Mouse (Mus musculus) forebrain, embryonic 16.5 days (tissue): ENCODE measurements around the gene Dcun1d4. TPM values are rescaled to one million over a fixed set of nuclear protein-coding genes. Genes with fewer than 3 reads are reported as not detected.

Source experiments
- ATAC-seq: fragments of 200-750 bp; cut with Nextera tagmentation; 2 replicates; pipeline ENCODE4 v1.8.0; 2017; ENCODE audit warnings: mild to moderate bottlenecking, moderate library complexity
- H3K27ac ChIP-seq: fragments of 300-500 bp; sonication (generic); 2 replicates; pipeline ENCODE4 v1.5.1; 2014; ENCODE audit warnings: low read length, control low read depth
- H3K27me3 ChIP-seq: fragments of 300-500 bp; sonication (generic); replicated peaks from 2 replicates; pipeline ENCODE4 v1.6.1; 2014; ENCODE audit warnings: low read length; ENCODE audit not compliant: control insufficient read depth, insufficient read depth
- H3K36me3 ChIP-seq: fragments of 300-500 bp; sonication (generic); 2 replicates; pipeline ENCODE4 v1.6.1; 2014; ENCODE audit not compliant: control insufficient read depth, insufficient read depth
- H3K4me1 ChIP-seq: fragments of 300-500 bp; sonication (generic); replicated peaks from 2 replicates; pipeline ENCODE4 v1.6.1; 2014; ENCODE audit warnings: low read length; ENCODE audit not compliant: control insufficient read depth, insufficient read depth
- H3K4me2 ChIP-seq: fragments of 300-500 bp; sonication (generic); 2 replicates; pipeline ENCODE4 v1.6.1; 2014; ENCODE audit warnings: mild to moderate bottlenecking, low read length, control low read depth
- H3K4me3 ChIP-seq: fragments of 300-500 bp; sonication (generic); replicated peaks from 2 replicates; pipeline ENCODE4 v1.5.1; 2014; ENCODE audit warnings: mild to moderate bottlenecking, low read length, control low read depth
- H3K9ac ChIP-seq: fragments of 300-500 bp; sonication (generic); replicated peaks from 2 replicates; pipeline ENCODE4 v1.6.1; 2014; ENCODE audit warnings: low read depth, low read length, control low read depth
- H3K9me3 ChIP-seq: fragments of 300-500 bp; sonication (generic); 2 replicates; pipeline ENCODE4 v1.6.1; 2016; ENCODE audit warnings: low read length; ENCODE audit not compliant: control insufficient read depth
- WGBS: fragments of 180-500 bp; shearing (Covaris S2); extraction: QIAGEN DNeasy Blood & Tissue Kit; methylation state at CpG from one replicate; pipeline ENCODE4 v1.1.7; 2014; 5-methylcytosine and 5-hydroxymethylcytosine counted together
- polyA plus RNA-seq: library from polyadenylated mRNA; unstranded; fragments of >200 nt; fragmentation: Nextera tagmentation; extraction: Ambion mirVana; gene quantifications from 2 replicates; pipeline ENCODE4 v1.2.1, GENCODE M21; 2015

Gene Dcun1d4
- polyA plus RNA-seq, 1 experiment from 2014 or later = 46.5 TPM

- ATAC-seq = no peak
- H3K27ac ChIP-seq = no peak overlapping the region
- no peak overlapping the region for H3K4me3 ChIP-seq
- no peak overlapping the region for H3K9ac ChIP-seq
- H3K4me2 ChIP-seq = no peak overlapping the region
- H3K4me1 ChIP-seq = no peaks in the 10 kb centered on the region
- H3K36me3 ChIP-seq = peaks cover 10% of the 10 kb centered on the region; the same call in 1 of the 2 replicates
- WGBS = 91% methylated on average over 11 of the region's 11 CpGs
- no peaks in the 10 kb centered on the region for H3K9me3 ChIP-seq
- H3K27me3 ChIP-seq = no peaks in the 10 kb centered on the region
Measured at GRCm38 (mm10) chr5:73538586-73539298, 57.9 kb downstream of the Dcun1d4 start.

GRCm38 (mm10) chr5:73539848-73540510 lies 59.2 kb downstream of the Dcun1d4 start:
- Histone ChIP-seq H3K9me3 (no peaks in the 10 kb centered on the region), H3K4me3 (no peak overlapping the region), H3K9ac (no peak overlapping the region), H3K4me2 (no peak overlapping the region), H3K4me1 (no peaks in the 10 kb centered on the region), H3K27ac (no peak overlapping the region), H3K36me3 (peaks cover 10% of the 10 kb centered on the region; the same call in 1 of the 2 replicates), H3K27me3 (no peaks in the 10 kb centered on the region)
- ATAC-seq = peak; percentile 87
- WGBS = 52% methylated on average over 6 of the region's 6 CpGs

DNA sequence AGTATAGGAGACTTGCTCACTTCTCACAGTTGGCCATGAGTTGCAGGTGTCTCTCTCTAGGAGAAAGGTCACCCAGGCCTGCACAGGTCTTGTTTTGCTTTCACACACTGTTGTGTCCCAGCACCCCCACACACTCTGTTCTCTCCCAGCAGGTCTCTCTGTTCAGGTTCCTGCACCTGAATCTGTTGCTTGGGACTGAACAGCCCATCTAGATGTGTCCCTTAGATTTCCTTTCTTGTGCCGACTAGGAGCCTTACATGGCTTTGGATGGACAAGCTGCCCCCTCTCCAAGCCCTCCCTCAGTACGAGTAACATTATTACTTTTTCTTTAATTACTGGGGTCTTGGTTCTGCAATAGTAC lies 59.7 kb downstream of the Dcun1d4 start:
- no peaks in the 10 kb centered on the region for H3K9me3 ChIP-seq
- 85% methylated on average over 2 of the region's 2 CpGs for WGBS
- no peak overlapping the region for H3K4me2 ChIP-seq
- ATAC-seq = peak; percentile 23; the same call in 1 of the 2 replicates
- H3K27me3 ChIP-seq = no peaks in the 10 kb centered on the region
- H3K36me3 ChIP-seq = peaks cover 12% of the 10 kb centered on the region; the same call in 1 of the 2 replicates
- no peak overlapping the region for H3K27ac ChIP-seq
- no peak overlapping the region for H3K4me3 ChIP-seq
- no peaks in the 10 kb centered on the region for H3K4me1 ChIP-seq
- no peak overlapping the region for H3K9ac ChIP-seq

DNA sequence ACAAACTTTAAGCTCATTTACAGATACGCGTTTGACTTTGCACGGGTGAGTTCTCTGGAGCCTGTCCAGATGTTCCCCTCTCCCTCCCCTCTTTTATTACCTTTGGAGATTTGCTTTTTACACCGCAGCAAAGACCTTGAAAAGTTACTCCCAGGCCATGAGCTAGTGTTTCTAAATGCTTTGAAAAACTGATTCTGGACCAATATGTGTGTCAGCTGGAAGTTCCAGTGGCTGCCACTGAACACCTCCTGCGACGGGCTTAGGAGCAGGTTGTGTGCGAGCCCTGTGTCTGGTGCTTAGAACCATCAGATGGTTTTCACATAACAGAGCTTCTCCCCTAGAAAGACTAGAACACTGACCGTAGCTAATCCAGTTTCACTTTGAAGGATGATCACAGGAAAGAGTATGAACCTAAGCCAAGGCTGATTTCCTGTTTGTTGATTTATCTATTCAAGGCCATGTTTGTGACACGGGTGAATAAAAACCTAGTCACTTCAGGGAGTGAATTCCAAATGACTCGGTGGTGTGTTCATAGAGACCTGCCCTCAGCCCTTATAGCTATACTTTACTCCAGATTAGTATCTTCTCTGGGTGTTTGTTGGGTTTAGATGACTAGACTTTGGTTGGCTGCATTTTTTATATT lies 63.4 kb downstream of the Dcun1d4 start:
- Histone ChIP-seq H3K4me1 (no peaks in the 10 kb centered on the region), H3K27me3 (no peaks in the 10 kb centered on the region), H3K4me2 (no peak overlapping the region), H3K27ac (no peak overlapping the region), H3K9me3 (no peaks in the 10 kb centered on the region), H3K36me3 (peaks cover 10% of the 10 kb centered on the region; the same call in 1 of the 2 replicates), H3K9ac (no peak overlapping the region), H3K4me3 (no peak overlapping the region)
- ATAC-seq = no peak
- 84% methylated on average over 10 of the region's 10 CpGs for WGBS

DNA sequence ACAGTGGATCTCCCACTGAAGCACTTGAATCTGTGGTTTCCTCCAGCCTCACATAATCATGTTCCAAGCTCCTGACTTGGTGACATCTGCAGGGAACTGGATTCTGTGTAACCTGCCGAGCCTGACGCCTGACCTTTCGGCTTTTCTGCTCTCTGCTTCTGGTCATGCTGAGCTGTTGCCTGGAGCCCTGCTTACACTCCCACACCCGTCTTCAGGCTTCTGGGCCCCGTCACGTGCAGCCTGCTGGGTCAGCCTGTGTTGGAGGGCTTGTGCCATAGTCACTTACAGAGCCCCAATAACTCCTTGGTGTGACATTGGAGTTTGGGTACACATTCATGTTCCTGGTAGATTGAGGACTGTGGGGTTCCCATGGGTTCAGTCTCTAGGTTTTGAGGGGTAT lies 64.8 kb downstream of the Dcun1d4 start:
- Histone ChIP-seq H3K4me1 (no peaks in the 10 kb centered on the region), H3K9ac (no peak overlapping the region), H3K9me3 (no peaks in the 10 kb centered on the region), H3K27ac (no peak overlapping the region), H3K36me3 (peaks cover 10% of the 10 kb centered on the region; the same call in 1 of the 2 replicates), H3K4me3 (no peak overlapping the region), H3K27me3 (no peaks in the 10 kb centered on the region), H3K4me2 (no peak overlapping the region)
- no peak for ATAC-seq
- WGBS = 83% methylated on average over 6 of the region's 6 CpGs

GRCm38 (mm10) chr5:73547252-73547651 lies 66.5 kb downstream of the Dcun1d4 start:
- Histone ChIP-seq H3K9ac (no peak overlapping the region), H3K9me3 (no peaks in the 10 kb centered on the region), H3K4me1 (no peaks in the 10 kb centered on the region), H3K4me2 (no peak overlapping the region), H3K27me3 (no peaks in the 10 kb centered on the region), H3K4me3 (no peak overlapping the region), H3K27ac (no peak overlapping the region), H3K36me3 (peaks cover 7% of the 10 kb centered on the region; the same call in 1 of the 2 replicates)
- ATAC-seq = no peak
- 88% methylated on average over 7 of the region's 7 CpGs for WGBS

DNA sequence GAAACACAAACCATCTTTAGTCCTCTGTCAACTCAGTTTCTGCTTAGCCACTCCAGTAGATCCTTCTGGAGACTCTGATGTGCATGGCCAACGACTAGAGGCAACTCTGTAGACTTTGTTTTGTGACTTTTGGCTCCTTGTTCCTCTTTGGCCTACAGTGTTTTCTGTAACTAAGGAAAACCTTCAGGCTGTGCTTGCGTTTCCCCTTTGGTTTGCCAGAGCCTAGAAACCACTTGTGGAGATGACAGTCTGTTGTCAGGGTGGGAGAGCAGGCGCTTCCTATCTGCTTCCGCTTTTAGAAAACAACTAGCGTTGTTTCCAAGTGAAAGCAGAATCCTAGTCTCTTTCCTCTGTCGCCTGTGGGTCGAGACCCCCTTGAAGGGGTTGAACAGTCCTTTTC lies 67.4 kb downstream of the Dcun1d4 start:
- H3K4me1 ChIP-seq = no peaks in the 10 kb centered on the region
- H3K27me3 ChIP-seq = no peaks in the 10 kb centered on the region
- H3K4me2 ChIP-seq = no peak overlapping the region
- WGBS = 90% methylated on average over 7 of the region's 7 CpGs
- H3K9ac ChIP-seq = no peak overlapping the region
- H3K36me3 ChIP-seq = peaks cover 7% of the 10 kb centered on the region; the same call in 1 of the 2 replicates
- no peak overlapping the region for H3K4me3 ChIP-seq
- no peaks in the 10 kb centered on the region for H3K9me3 ChIP-seq
- no peak for ATAC-seq
- H3K27ac ChIP-seq = no peak overlapping the region

- Histone ChIP-seq H3K9ac (no peak overlapping the region), H3K27me3 (no peaks in the 10 kb centered on the region), H3K9me3 (no peaks in the 10 kb centered on the region), H3K4me3 (no peak overlapping the region), H3K4me2 (no peak overlapping the region), H3K4me1 (no peaks in the 10 kb centered on the region), H3K27ac (no peak overlapping the region), H3K36me3 (peaks cover 7% of the 10 kb centered on the region; the same call in 1 of the 2 replicates)
- no peak for ATAC-seq
- 93% methylated on average over 1 of the region's 1 CpGs for WGBS
Measured at GRCm38 (mm10) chr5:73548838-73549237, 68.0 kb downstream of the Dcun1d4 start.

- Histone ChIP-seq H3K27ac (no peak overlapping the region), H3K36me3 (peaks cover 3% of the 10 kb centered on the region; the same call in 1 of the 2 replicates), H3K27me3 (no peaks in the 10 kb centered on the region), H3K4me1 (no peaks in the 10 kb centered on the region), H3K9ac (no peak overlapping the region), H3K4me2 (no peak overlapping the region), H3K4me3 (no peak overlapping the region), H3K9me3 (no peaks in the 10 kb centered on the region)
- 86% methylated on average over 5 of the region's 5 CpGs for WGBS
- no peak for ATAC-seq
Measured at GRCm38 (mm10) chr5:73551836-73552235, 71.0 kb downstream of the Dcun1d4 start.
